Mouse (Mus musculus) kidney, adult 2 months (tissue): ENCODE measurements around the gene Rsrc1.

Experiments used
- CTCF ChIP-seq: fragments of 200-500 bp; conservative IDR thresholded peaks from 2 replicates; pipeline ENCODE4 v1.5.1; 2011; ENCODE audit warnings: low read depth, mild to moderate bottlenecking, control low read depth, low read length, moderate library complexity, mixed read lengths; ENCODE audit not compliant: insufficient read depth, insufficient read length
- POLR2A ChIP-seq: fragments of 200-500 bp; IDR thresholded peaks from one replicate; pipeline ENCODE4 v1.6.1; 2011; ENCODE audit warnings: low read depth, low read length, control low read depth

- no peak for TF ChIP-seq CTCF
- no peak for TF ChIP-seq POLR2A
These were observed 13.7 kb upstream of the Rsrc1 start for GRCm38 (mm10) chr3:66967508-66967907.
